Mouse (Mus musculus): ENCODE measurements around the gene Ccdc13.
A peak's percentile ranks its signal among the peaks of the same experiment; 100 is the strongest.

Ccdc13 gene

DNA sequence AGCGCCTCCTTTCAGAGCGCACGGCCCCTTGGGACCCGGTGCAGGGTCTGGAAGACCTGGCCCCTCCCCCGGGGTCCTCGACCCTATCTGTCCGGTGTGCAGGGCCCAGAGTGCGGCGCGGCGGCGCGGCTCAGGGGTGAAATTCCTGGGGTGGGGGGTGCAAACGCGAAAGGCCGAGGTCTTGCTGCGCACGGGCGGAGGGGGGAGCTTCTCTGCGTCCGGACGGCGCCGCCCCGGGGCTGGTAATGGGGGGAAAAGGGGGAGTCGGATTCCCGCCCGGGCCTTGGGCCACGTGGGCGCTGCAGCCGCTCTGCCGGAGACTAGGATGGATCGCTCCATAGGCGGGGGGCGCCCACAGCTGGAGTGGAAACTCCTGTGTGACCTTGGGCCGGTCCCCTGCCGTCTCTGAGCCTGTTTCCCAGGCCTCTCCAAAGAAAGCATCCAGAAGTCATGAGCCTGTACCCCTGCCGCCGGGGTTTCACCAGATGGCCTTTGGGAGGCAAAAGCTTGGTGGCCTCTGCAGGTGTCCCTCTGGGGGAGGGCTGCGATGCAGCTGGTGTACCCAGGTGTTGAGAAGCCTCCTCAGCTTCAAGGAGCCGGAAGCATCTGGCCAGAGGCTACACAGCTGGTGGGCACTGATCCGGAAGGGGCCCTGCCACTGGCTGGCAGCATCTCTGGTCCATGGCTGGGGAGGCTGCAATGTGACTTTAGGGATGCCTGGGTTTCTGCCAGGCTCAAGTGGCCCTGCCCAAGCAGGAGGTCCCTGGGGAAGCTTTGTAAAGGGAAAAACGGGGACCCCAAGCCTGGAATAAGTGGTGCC is 78.8 kb downstream of the Ccdc13 start:
- DNase-seq (ENCODE audit: low spot score in 2 of 2): peak in 1 of 2 experiments; percentile 52

DNA sequence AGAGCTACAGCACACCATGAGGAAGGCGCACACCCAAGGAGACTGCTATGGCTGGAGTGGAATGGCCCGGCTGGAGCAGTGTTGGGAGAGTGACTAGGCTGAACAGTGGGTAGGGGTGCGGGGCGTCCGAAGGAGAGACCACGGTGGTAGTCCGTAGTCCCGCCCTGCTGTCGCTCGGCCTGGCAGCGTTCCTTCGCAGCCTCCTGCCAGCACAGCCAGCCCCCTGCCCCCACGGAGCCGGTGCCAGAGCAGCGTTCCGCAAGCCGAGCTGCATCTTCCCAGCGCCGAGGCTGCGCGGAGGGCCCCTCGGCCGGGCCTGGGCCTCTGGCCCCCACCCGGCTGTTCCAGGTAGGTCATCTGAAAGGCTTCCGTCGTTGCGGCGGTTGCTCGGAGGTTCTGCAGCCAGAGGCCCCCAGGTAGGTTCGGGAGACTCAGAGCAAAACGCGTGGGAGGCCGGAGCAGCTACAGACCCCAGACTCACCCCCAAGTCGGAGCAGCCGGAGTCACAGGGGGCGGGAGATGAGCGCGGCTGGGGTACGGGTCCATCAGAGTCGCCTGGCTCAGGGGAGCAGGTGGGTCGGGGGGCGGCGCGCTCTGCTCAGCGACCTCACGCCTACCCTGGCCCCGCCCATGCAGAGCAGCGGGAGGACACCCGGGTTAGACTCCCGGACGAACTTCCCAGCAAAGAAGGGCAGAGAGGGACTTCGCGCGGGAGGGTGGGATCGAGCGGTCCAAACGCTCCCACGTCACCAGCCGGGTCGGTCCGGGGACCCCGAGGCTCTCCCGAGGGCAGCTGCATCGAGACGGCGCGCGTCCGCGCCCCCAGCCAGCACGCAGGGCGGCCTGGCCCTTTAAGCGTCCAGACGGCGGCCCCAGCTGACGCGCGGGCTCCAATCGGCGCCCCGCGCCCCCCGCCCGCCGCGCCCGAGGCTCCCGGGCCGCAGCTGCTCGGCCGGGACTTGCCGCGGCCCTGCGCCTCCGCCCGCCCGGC is 79.9 kb downstream of the Ccdc13 start, which contains the start of gene Zfp651:
Gene Zfp651 (plus strand): TSS at position 240 of the 991 bp plus-strand sequence.
- peak; percentile 29 to 39 for DNase-seq (ENCODE audit: low spot score in 2 of 2)

DNA sequence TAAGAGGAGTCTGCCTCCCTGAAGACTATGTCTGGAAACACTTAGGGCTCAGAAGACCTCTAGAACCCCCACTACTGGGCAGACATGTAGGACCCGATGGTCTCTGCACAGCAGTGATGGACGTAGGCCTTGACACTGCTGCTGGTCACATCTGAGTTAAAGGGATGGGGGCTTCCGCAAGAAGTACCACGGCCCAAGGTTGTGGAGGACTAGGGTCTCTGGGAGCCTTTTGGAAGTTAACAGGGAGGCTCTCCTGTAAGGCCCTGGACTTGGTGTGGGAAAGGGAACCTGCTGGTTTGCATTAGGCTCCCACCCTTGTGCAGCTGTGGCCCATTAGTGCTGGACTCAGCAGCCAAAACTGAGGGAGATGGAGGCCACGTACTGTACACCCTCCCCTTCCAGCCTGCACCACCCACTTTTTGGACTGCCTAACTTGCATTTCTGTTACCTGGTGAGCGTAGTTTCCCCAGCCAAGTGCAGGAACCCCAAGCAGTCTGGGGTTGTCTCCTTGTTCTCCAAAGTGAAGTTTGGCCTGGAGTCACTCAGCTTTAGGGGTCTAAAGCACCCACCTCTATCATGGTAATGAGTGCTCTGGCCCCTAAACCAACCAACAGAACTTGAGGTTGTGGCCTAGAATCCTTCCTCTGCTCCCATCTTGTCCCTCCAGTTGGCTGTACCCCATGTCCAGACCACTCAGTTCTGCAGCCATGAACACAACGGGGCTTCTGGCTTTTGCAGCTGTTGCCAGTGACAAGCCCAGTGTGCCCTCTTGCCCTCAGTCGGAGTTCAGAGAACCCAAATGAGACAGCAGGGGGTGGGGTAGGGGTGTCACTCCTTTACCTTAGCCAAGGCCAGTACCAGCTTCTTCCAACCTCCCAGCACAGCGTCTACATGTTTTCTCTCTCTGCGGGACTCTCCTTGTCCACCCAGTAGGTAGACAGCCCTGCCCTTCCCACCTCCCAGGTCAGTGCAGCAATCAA is 81.1 kb downstream of the Ccdc13 start:
- no peak for DNase-seq (ENCODE audit: low spot score in 2 of 2)

DNA sequence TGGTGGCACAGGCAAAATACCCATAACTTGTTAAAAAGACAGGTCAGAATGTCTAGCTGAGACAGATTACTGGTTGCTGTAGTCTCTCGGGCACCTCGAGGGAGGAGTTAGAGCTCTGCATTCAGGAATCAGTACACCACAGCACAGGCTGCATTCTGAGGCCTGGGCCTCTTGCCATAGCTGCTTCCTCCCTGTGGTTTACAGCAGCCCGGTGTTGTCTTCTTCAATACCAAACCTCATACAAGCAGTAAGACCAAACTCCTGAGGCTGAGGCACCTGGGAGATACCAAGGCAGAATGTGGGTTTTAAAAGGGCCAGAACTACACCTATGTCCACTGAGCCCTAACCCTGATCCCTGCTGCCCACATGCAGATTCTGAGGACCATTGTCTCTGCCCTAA is 81.8 kb downstream of the Ccdc13 start:
- DNase-seq (ENCODE audit: low spot score in 2 of 2): no peak

DNA sequence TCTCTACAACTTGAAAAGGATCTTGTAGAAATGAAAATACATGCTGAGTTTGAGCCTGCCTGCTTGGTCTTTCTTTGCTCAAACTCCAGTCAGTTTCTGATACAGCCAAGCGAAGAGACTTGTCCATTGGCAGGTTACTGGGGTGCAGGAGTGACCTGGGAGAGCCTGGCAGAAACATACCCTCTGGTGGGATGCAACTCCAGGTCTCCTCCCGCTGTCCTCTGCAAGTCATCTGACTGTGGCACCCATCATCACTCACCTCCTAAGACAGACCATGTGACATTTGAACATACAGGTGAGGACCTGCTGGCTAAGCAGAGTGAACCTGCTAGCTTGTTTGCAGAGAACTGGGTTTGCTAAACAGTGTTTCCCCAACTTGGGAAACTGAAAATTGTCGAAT is 82.5 kb downstream of the Ccdc13 start:
- no peak for DNase-seq (ENCODE audit: low spot score in 2 of 2)

DNA sequence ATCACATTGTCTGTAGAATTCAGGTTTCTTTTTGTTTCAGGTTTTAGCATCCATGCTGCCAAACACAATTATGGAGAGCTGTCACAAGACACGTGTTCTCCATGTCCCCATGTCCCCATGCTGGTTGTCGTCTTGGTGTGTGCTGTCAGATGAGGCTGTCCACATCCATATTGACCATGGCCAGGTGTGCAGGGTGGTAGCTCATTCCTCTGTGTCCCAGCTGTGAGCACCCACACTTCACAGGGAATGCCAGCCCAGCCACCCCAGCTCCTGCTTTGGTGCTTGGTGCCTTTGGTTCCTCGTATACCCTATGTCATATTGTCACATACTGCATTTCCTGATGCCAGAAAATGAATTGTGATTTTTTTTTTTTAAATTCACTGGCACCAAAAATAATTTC is 84.6 kb downstream of the Ccdc13 start:
- DNase-seq (ENCODE audit: low spot score in 2 of 2): no peak

DNA sequence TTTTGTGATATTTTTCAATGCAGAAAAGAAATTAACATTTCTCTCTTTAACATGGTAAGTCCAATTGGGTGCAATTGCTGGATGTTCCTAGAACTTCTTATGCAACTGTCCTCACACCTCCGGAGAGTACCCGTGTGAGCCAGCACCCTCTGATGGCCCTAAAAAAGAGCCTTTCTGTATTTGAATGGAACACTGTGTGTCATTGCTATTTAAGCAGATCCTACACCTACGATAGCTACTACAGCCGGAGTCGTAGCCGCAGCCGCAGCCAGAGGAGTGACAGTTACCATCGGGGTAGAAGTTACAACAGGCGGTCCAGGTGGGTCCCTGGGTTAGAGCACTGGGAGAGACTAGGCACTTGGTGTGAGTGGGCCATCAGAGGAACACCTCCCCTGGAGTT is 86.5 kb downstream of the Ccdc13 start:
- DNase-seq (ENCODE audit: low spot score in 2 of 2): no peak
